Mouse (Mus musculus) liver, embryonic 14.5 days (tissue): ENCODE measurements at regions not wholly inside any gene's neighbourhood (a gene's known extent, or its start where the extent isn't known, plus 50 kb on each side); places are given as distances from the start of the nearest gene placed in this dataset.

ENCODE experiments used
- ATAC-seq: fragments of 200-750 bp; cut with Nextera tagmentation; 2 replicates; pipeline ENCODE4 v1.8.0; 2017; ENCODE audit warnings: moderate number of reproducible peaks, mild to moderate bottlenecking, moderate library complexity; ENCODE audit not compliant: insufficient read depth
- DNase-seq, 3 experiments: peaks; one replicate each; pipeline ENCODE4 v3.0.0-alpha.2; 2012 to 2013; ENCODE audit warnings: low read depth in 3 of 3, low spot score in 3 of 3
- H3K27ac ChIP-seq: fragments of 300-500 bp; sonication (generic); 2 replicates; pipeline ENCODE4 v1.5.1; 2014; ENCODE audit warnings: moderate library complexity, mild to moderate bottlenecking, control low read depth, inconsistent platforms
- H3K27me3 ChIP-seq: fragments of 300-500 bp; sonication (generic); 2 replicates; pipeline ENCODE4 v1.6.1; 2014; ENCODE audit warnings: mild to moderate bottlenecking, low read length, moderate library complexity; ENCODE audit not compliant: control insufficient read depth, insufficient read depth
- H3K36me3 ChIP-seq: fragments of 300-500 bp; sonication (generic); replicated peaks from 2 replicates; pipeline ENCODE4 v1.6.1; 2014; ENCODE audit warnings: low read depth; ENCODE audit not compliant: control insufficient read depth, insufficient read depth
- H3K4me1 ChIP-seq, 2 experiments: fragments of 200-500 bp in 1 of 2; fragments of 300-500 bp in 1 of 2; sonication (generic) in 1 of 2; replicated peaks; 2 replicates each; pipeline ENCODE4 v1.6.1; 2012 to 2014; ENCODE audit warnings: antibody characterized with exemption in 1 of 2, inconsistent platforms in 1 of 2, low read length in 1 of 2; ENCODE audit not compliant: control insufficient read depth in 2 of 2, insufficient read depth in 2 of 2
- H3K4me2 ChIP-seq: fragments of 300-500 bp; sonication (generic); 2 replicates; pipeline ENCODE4 v1.6.1; 2014; ENCODE audit warnings: low read depth, mild to moderate bottlenecking, control low read depth, moderate library complexity
- H3K4me3 ChIP-seq, 2 experiments: fragments of 200-500 bp in 1 of 2; fragments of 300-500 bp in 1 of 2; sonication (generic) in 1 of 2; 2 replicates each; pipeline ENCODE4 v1.5.1; 2012 to 2014; ENCODE audit warnings: low read depth in 2 of 2, low read length in 2 of 2, mild to moderate bottlenecking in 2 of 2, control low read depth in 1 of 2, inconsistent platforms in 1 of 2, moderate library complexity in 1 of 2; ENCODE audit not compliant: insufficient read depth in 1 of 2
- H3K9ac ChIP-seq: fragments of 300-500 bp; sonication (generic); replicated peaks from 2 replicates; pipeline ENCODE4 v1.6.1; 2014; ENCODE audit warnings: mild to moderate bottlenecking, control low read depth, moderate library complexity
- H3K9me3 ChIP-seq: fragments of 300-500 bp; sonication (generic); 2 replicates; pipeline ENCODE4 v1.6.1; 2016; ENCODE audit warnings: low read length, mixed read lengths; ENCODE audit not compliant: control insufficient read depth
- CTCF ChIP-seq: IDR thresholded peaks from 2 replicates; pipeline ENCODE4 v1.5.1; 2016; ENCODE audit warnings: antibody characterized with exemption, low read depth, control low read depth
- EP300 ChIP-seq: IDR thresholded peaks from 2 replicates; pipeline ENCODE4 v1.6.1; 2016; ENCODE audit warnings: antibody characterized with exemption, low read depth
- WGBS: fragments of 180-500 bp; shearing (Covaris S2); extraction: QIAGEN DNeasy Blood & Tissue Kit; methylation state at CpG from one replicate; pipeline ENCODE4 v1.1.7; 2014; ENCODE audit not compliant: insufficient replicate concordance; 5-methylcytosine and 5-hydroxymethylcytosine counted together

- Histone ChIP-seq H3K27ac (peak overlapping the region; percentile 8; the same call in 1 of the 2 replicates), H3K36me3 (no peaks in the 10 kb centered on the region), H3K4me3 (no peak overlapping the region), H3K9ac (no peak overlapping the region; the same call in 1 of the 2 replicates), H3K9me3 (no peaks in the 10 kb centered on the region), H3K4me1 (peaks cover 23 to 29% of the 10 kb centered on the region in 2 experiments), H3K4me2 (peak overlapping the region; percentile 36), H3K27me3 (no peaks in the 10 kb centered on the region)
- WGBS, result 21% methylated on average over 11 of the region's 11 CpGs
- TF ChIP-seq EP300 (peak; percentile 74), CTCF (no peak)
- ATAC-seq (peak; percentile 65; the same call in 1 of the 2 replicates), DNase-seq (peak in 1 of 3 experiments; percentile 28)
Observed at GRCm38 (mm10) chr5:64692335-64692734, 110.9 kb upstream of the Klf3 start.

DNA sequence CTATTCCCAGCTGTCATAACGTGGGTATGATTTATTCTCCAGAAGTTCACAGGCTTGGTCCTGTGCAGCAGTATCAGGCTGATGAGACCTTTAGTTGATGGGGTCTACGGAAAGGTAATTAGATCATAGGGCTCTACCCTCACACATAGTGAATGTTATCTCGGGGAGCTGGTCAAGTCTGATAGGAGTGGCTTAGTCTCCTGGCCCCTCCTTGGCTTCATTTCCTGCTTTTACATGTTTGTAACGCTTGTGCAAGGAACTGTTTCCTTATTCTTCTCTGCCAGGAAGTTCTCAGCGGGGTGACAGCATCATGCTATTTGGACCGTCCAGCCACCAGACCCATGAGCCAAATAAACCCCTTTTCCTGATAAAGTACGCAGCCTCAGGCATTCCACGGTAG, 109.6 kb upstream of the Klf3 start:
- H3K27ac ChIP-seq, result no peak overlapping the region
- TF ChIP-seq EP300, result peak; percentile 42; the same call in 1 of the 2 replicates
- TF ChIP-seq CTCF, result no peak
- no peak overlapping the region for H3K9ac ChIP-seq
- H3K9me3 ChIP-seq, result no peaks in the 10 kb centered on the region
- WGBS, result 32% methylated on average over 8 of the region's 8 CpGs
- no peak for DNase-seq
- H3K4me1 ChIP-seq, result peaks cover 23 to 32% of the 10 kb centered on the region in 2 experiments
- no peak overlapping the region for H3K4me3 ChIP-seq
- no peak overlapping the region for H3K4me2 ChIP-seq
- ATAC-seq, result 0 out of 2 replicates have a peak, but pooled peaks have one; percentile 19
- H3K36me3 ChIP-seq, result no peaks in the 10 kb centered on the region
- no peaks in the 10 kb centered on the region for H3K27me3 ChIP-seq

DNA sequence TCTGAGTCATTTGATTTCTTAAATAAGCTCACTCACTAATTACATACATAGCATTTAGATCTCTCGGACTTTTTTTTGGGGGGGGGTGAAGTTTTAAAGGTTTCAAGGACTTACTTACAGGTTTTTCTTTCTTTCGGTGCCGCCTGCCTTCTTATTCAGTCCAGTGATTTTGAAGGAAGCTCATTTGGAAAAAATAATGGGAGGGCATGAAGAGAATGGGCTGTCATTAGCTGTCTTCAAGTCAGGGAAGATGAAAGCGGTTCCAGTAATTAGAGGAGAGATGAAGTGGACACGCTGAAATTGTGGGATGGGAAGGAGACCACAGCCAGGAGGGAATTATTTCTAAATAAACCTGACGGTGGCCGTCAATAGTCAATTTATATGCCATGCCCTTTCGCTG, 108.6 kb upstream of the Klf3 start:
- no peak for ATAC-seq
- no peak for DNase-seq
- no peaks in the 10 kb centered on the region for H3K36me3 ChIP-seq
- H3K4me3 ChIP-seq, result no peak overlapping the region
- H3K27ac ChIP-seq, result no peak overlapping the region
- no peaks in the 10 kb centered on the region for H3K27me3 ChIP-seq
- H3K9ac ChIP-seq, result no peak overlapping the region
- H3K4me1 ChIP-seq, result peaks cover 23 to 33% of the 10 kb centered on the region in 2 experiments
- TF ChIP-seq CTCF, result no peak
- TF ChIP-seq EP300, result no peak
- no peak overlapping the region for H3K4me2 ChIP-seq
- no peaks in the 10 kb centered on the region for H3K9me3 ChIP-seq
- 88% methylated on average over 8 of the region's 8 CpGs for WGBS

DNA sequence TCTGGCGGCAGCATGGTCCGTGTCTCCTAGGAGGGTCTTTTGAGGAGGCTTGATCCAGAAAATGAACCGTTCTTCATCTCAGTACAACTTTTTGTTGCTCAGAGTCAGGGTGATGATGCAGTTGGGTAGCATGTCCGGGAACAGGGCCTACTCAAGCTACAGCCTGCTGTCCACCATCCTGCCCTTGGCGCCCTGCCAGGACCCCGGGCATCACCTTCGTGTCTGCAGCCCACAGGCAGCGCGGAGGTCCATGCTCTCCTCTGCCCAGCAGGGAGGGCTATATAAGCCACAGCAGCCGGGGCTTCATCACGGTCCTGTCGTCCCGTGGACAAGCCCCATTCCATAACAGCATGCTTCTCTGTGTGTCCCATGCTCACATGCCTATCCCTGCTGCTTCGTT, 107.1 kb upstream of the Klf3 start:
- Histone ChIP-seq H3K36me3 (no peaks in the 10 kb centered on the region), H3K9ac (no peak overlapping the region), H3K27me3 (no peaks in the 10 kb centered on the region), H3K4me3 (no peak overlapping the region), H3K4me2 (no peak overlapping the region), H3K4me1 (peaks cover 17 to 23% of the 10 kb centered on the region in 2 experiments), H3K27ac (no peak overlapping the region), H3K9me3 (no peaks in the 10 kb centered on the region)
- no peak for ATAC-seq
- no peak for DNase-seq
- TF ChIP-seq CTCF (no peak), EP300 (no peak)
- WGBS, result 84% methylated on average over 14 of the region's 14 CpGs

GRCm38 (mm10) chr5:64697466-64697865, 105.7 kb upstream of the Klf3 start:
- no peak overlapping the region for H3K4me3 ChIP-seq
- H3K27ac ChIP-seq, result no peak overlapping the region
- peaks cover 10 to 23% of the 10 kb centered on the region in 2 experiments for H3K4me1 ChIP-seq
- 70% methylated on average over 5 of the region's 5 CpGs for WGBS
- no peak overlapping the region for H3K4me2 ChIP-seq
- ATAC-seq (no peak), DNase-seq (no peak)
- TF ChIP-seq CTCF (no peak), EP300 (no peak)
- no peaks in the 10 kb centered on the region for H3K27me3 ChIP-seq
- H3K36me3 ChIP-seq, result no peaks in the 10 kb centered on the region
- no peaks in the 10 kb centered on the region for H3K9me3 ChIP-seq
- H3K9ac ChIP-seq, result no peak overlapping the region
